Mouse (Mus musculus) liver, adult 2 months (tissue): ENCODE measurements at regions not wholly inside any gene's neighbourhood (a gene's known extent, or its start where the extent isn't known, plus 50 kb on each side); places are given as distances from the start of the nearest gene placed in this dataset.
A peak's percentile ranks its signal among the peaks of the same experiment; 100 is the strongest.

ENCODE experiments used
- DNase-seq: peaks from one replicate; pipeline ENCODE4 v3.0.0-alpha.2; 2011; ENCODE audit warnings: low read depth, low spot score; ENCODE audit errors: extremely low read depth
- H3K27ac ChIP-seq: fragments of 200-500 bp; replicated peaks from 2 replicates; pipeline ENCODE4 v1.5.1; 2012; ENCODE audit warnings: low read depth, mild to moderate bottlenecking, control low read depth, inconsistent platforms, low read length; ENCODE audit not compliant: insufficient read depth
- H3K27me3 ChIP-seq: fragments of 200-500 bp; 2 replicates; pipeline ENCODE4 v1.6.1; 2012; ENCODE audit warnings: mild to moderate bottlenecking, moderate library complexity, low read length, inconsistent platforms; ENCODE audit not compliant: control insufficient read depth, insufficient read depth
- H3K36me3 ChIP-seq: fragments of 200-500 bp; 2 replicates; pipeline ENCODE4 v1.6.1; 2012; ENCODE audit warnings: low read length, inconsistent platforms; ENCODE audit not compliant: control insufficient read depth, insufficient read depth
- H3K4me1 ChIP-seq: fragments of 200-500 bp; 2 replicates; pipeline ENCODE4 v1.6.1; 2011; ENCODE audit warnings: low read length; ENCODE audit not compliant: control insufficient read depth, insufficient read depth
- H3K4me3 ChIP-seq: fragments of 200-500 bp; 2 replicates; pipeline ENCODE4 v1.5.1; 2011; ENCODE audit warnings: low read depth, mild to moderate bottlenecking, control low read depth, low read length, moderate library complexity; ENCODE audit not compliant: insufficient read depth
- H3K79me2 ChIP-seq: fragments of 200-500 bp; 2 replicates; pipeline ENCODE4 v1.6.1; 2012; ENCODE audit warnings: inconsistent platforms, mild to moderate bottlenecking, low read length, moderate library complexity; ENCODE audit not compliant: control insufficient read depth, insufficient read depth
- H3K9ac ChIP-seq: fragments of 200-500 bp; 2 replicates; pipeline ENCODE4 v1.6.1; 2012; ENCODE audit warnings: low read depth, mild to moderate bottlenecking, control low read depth, inconsistent platforms, low read length
- CTCF ChIP-seq: fragments of 200-500 bp; IDR thresholded peaks from 2 replicates; pipeline ENCODE4 v1.5.1; 2011; ENCODE audit warnings: low read depth, low read length, control low read depth
- POLR2A ChIP-seq: fragments of 200-500 bp; IDR thresholded peaks from 2 replicates; pipeline ENCODE4 v1.6.1; 2011; ENCODE audit warnings: low read length, control low read depth; ENCODE audit not compliant: insufficient read depth; ENCODE audit errors: extremely low read depth
- WGBS: fragments of 180-500 bp; shearing (Covaris S2); methylation state at CpG from one replicate; pipeline ENCODE4 v1.1.7; 2018; 5-methylcytosine and 5-hydroxymethylcytosine counted together

DNA sequence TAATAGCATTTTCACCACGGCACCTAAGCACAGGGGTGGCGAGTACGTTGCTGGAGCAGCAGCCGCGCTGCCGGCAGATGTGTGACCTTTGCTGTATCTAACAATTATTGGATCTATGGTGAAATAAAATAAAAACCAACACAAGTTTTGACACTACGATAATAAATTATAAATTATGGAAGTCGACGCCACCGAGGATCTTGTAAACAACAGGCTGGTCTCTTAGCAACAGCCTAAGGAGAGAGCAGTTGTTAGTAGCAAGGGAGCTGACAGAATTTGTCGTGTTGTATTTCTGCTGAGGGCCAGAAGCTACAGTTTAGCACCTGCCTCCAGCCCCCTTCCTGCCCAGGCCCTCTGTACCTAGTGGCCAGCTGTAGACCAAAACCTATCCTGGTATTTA lies 535.8 kb upstream of the 3110018I06Rik start:
- Histone ChIP-seq H3K79me2 (no peaks in the 10 kb centered on the region), H3K4me3 (no peak overlapping the region), H3K27ac (no peak overlapping the region), H3K36me3 (no peaks in the 10 kb centered on the region), H3K9ac (no peak overlapping the region), H3K4me1 (no peaks in the 10 kb centered on the region), H3K27me3 (no peaks in the 10 kb centered on the region)
- 89% methylated on average over 11 of the region's 11 CpGs for WGBS
- TF ChIP-seq POLR2A (no peak), CTCF (no peak)
- DNase-seq: no peak

- Histone ChIP-seq H3K79me2 (no peaks in the 10 kb centered on the region), H3K9ac (no peak overlapping the region), H3K4me1 (no peaks in the 10 kb centered on the region), H3K27ac (no peak overlapping the region), H3K36me3 (no peaks in the 10 kb centered on the region), H3K27me3 (no peaks in the 10 kb centered on the region), H3K4me3 (no peak overlapping the region)
- TF ChIP-seq CTCF (no peak), POLR2A (no peak)
- DNase-seq: peak; percentile 0
- WGBS: 70% methylated on average over 12 of the region's 12 CpGs
Measured at GRCm38 (mm10) chr12:106955778-106956177, 532.7 kb upstream of the 3110018I06Rik start.

DNA sequence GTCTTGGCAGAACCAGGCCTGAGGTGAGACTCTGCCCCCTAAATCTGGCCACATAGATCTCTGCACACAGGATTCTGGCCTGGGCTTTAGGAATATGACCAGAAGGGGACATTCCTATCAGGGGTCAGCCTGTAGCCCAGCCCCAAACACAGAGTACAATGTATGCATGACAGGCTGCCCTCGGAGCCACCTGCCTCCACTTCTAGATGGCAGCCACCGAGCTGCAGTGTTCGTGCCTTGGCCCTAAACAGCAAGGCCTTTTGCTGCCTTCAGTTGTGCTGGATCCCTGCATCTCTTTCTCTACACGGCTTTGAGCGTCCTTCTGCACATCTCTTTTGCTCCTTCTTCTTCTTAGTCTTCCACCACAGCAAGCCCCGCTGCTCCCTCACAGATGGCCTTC lies 532.2 kb upstream of the 3110018I06Rik start:
- no peak for TF ChIP-seq POLR2A
- TF ChIP-seq CTCF: no peak
- WGBS: 88% methylated on average over 6 of the region's 6 CpGs
- Histone ChIP-seq H3K36me3 (no peaks in the 10 kb centered on the region), H3K4me3 (no peak overlapping the region), H3K79me2 (no peaks in the 10 kb centered on the region), H3K27me3 (no peaks in the 10 kb centered on the region), H3K27ac (no peak overlapping the region), H3K4me1 (no peaks in the 10 kb centered on the region), H3K9ac (no peak overlapping the region)
- no peak for DNase-seq

DNA sequence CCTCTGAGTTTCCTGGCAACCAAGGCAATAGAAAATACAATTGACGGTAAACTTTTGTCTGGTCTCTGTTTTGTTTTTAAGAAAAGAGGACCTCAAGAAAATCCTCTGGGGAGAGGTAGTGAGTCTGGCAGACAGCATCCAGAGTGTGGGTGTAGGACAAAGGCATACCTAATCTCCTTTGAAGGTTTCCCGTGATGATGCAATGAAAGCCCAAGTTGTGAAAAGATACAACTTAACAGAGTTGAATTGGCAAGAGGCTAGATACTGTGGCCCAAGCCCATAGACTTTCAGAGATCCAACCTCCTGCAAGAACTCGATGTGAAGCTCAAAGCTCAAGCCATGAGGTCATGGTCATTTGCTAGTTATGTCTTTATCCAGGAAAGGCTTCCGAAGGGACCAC lies 526.4 kb upstream of the 3110018I06Rik start:
- Histone ChIP-seq H3K36me3 (no peaks in the 10 kb centered on the region), H3K4me3 (no peak overlapping the region), H3K27me3 (no peaks in the 10 kb centered on the region), H3K4me1 (no peaks in the 10 kb centered on the region), H3K9ac (no peak overlapping the region), H3K27ac (no peak overlapping the region), H3K79me2 (no peaks in the 10 kb centered on the region)
- no peak for TF ChIP-seq POLR2A
- no peak for TF ChIP-seq CTCF
- WGBS: 74% methylated on average over 4 of the region's 4 CpGs
- DNase-seq: no peak

- Histone ChIP-seq H3K4me3 (no peak overlapping the region), H3K27ac (no peak overlapping the region), H3K4me1 (no peaks in the 10 kb centered on the region), H3K27me3 (no peaks in the 10 kb centered on the region), H3K36me3 (no peaks in the 10 kb centered on the region), H3K9ac (no peak overlapping the region), H3K79me2 (no peaks in the 10 kb centered on the region)
- 59% methylated on average over 5 of the region's 5 CpGs for WGBS
- DNase-seq: no peak
- TF ChIP-seq CTCF: peak; percentile 52; the same call in 1 of the 2 replicates
- TF ChIP-seq POLR2A: no peak
Measured at GRCm38 (mm10) chr12:106963762-106964161, 524.7 kb upstream of the 3110018I06Rik start.

GRCm38 (mm10) chr12:106969873-106970272 lies 518.6 kb upstream of the 3110018I06Rik start:
- Histone ChIP-seq H3K9ac (no peak overlapping the region), H3K36me3 (no peaks in the 10 kb centered on the region), H3K27me3 (no peaks in the 10 kb centered on the region), H3K79me2 (no peaks in the 10 kb centered on the region), H3K4me3 (no peak overlapping the region), H3K4me1 (no peaks in the 10 kb centered on the region), H3K27ac (no peak overlapping the region)
- DNase-seq: no peak
- TF ChIP-seq POLR2A (no peak), CTCF (no peak)
- WGBS: 65% methylated on average over 5 of the region's 5 CpGs
